Mouse (Mus musculus) neural tube, embryonic 13.5 days (tissue): ENCODE data around the gene Acvr2b. TPM values are rescaled to one million over a fixed set of nuclear protein-coding genes. Genes with fewer than 3 reads are reported as not detected.

Experiments
- ATAC-seq: fragments of 200-750 bp; cut with Nextera tagmentation; 2 replicates; pipeline ENCODE4 v1.8.0; 2017; ENCODE audit warnings: low read depth, mild to moderate bottlenecking, moderate TSS enrichment, moderate library complexity
- H3K27ac ChIP-seq: fragments of 300-500 bp; sonication (generic); replicated peaks from 2 replicates; pipeline ENCODE4 v1.5.1; 2015; ENCODE audit warnings: moderate library complexity, mild to moderate bottlenecking, inconsistent platforms
- H3K27me3 ChIP-seq: fragments of 300-500 bp; sonication (generic); 2 replicates; pipeline ENCODE4 v1.6.1; 2015; ENCODE audit warnings: mild to moderate bottlenecking, inconsistent platforms
- H3K36me3 ChIP-seq: fragments of 300-500 bp; sonication (generic); 2 replicates; pipeline ENCODE4 v1.6.1; 2015; ENCODE audit warnings: mild to moderate bottlenecking, inconsistent platforms
- H3K4me1 ChIP-seq: fragments of 300-500 bp; sonication (generic); replicated peaks from 2 replicates; pipeline ENCODE4 v1.6.1; 2015; ENCODE audit warnings: inconsistent platforms
- H3K4me2 ChIP-seq: fragments of 300-500 bp; sonication (generic); 2 replicates; pipeline ENCODE4 v1.6.1; 2015; ENCODE audit warnings: inconsistent platforms, mild to moderate bottlenecking, moderate library complexity
- H3K4me3 ChIP-seq: fragments of 300-500 bp; sonication (generic); 2 replicates; pipeline ENCODE4 v1.5.1; 2015; ENCODE audit warnings: mild to moderate bottlenecking, inconsistent platforms
- H3K9ac ChIP-seq: fragments of 300-500 bp; sonication (generic); 2 replicates; pipeline ENCODE4 v1.6.1; 2015; ENCODE audit warnings: moderate library complexity, mild to moderate bottlenecking, inconsistent platforms
- H3K9me3 ChIP-seq: fragments of 300-500 bp; sonication (generic); 2 replicates; pipeline ENCODE4 v1.6.1; 2016; ENCODE audit warnings: inconsistent platforms
- WGBS: fragments of 180-500 bp; shearing (Covaris S2); methylation state at CpG from one replicate; pipeline ENCODE4 v1.1.7; 2015; 5-methylcytosine and 5-hydroxymethylcytosine counted together
- polyA plus RNA-seq: library from polyadenylated mRNA; unstranded; fragments of >200 nt; fragmentation: Nextera tagmentation; extraction: Ambion mirVana; gene quantifications from 2 replicates; pipeline ENCODE4 v1.2.1, GENCODE M21; 2015

The Acvr2b gene
- polyA plus RNA-seq, 1 experiment from 2014 or later = 53.7 TPM

DNA sequence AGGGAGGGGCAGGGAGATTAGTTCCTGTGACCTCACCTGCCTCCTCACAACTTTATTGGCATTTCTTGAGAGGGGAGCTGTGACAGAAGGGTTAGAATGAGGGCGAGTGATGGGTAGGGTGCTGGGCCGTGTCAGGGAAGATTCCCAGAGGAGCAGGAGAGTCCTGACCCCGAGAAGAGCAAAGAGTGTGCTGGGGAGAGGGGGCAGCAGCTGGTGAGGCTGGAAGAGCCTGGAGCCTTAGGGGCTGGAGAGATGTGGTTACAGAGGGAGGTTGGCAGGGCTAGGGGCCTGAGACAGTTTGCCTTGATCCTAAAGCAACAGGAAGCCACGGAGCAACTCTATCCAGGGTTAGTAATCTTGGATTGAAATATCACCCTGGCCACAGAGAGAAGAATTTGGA, 79.7 kb downstream of the Acvr2b start:
- no peaks in the 10 kb centered on the region for H3K36me3 ChIP-seq
- no peak for ATAC-seq
- peaks cover 39% of the 10 kb centered on the region for H3K4me1 ChIP-seq
- no peaks in the 10 kb centered on the region for H3K27me3 ChIP-seq
- H3K27ac ChIP-seq = no peak overlapping the region
- H3K9me3 ChIP-seq = no peaks in the 10 kb centered on the region
- WGBS = 78% methylated on average over 4 of the region's 4 CpGs
- no peak overlapping the region for H3K4me2 ChIP-seq
- no peak overlapping the region for H3K9ac ChIP-seq
- H3K4me3 ChIP-seq = no peak overlapping the region

DNA sequence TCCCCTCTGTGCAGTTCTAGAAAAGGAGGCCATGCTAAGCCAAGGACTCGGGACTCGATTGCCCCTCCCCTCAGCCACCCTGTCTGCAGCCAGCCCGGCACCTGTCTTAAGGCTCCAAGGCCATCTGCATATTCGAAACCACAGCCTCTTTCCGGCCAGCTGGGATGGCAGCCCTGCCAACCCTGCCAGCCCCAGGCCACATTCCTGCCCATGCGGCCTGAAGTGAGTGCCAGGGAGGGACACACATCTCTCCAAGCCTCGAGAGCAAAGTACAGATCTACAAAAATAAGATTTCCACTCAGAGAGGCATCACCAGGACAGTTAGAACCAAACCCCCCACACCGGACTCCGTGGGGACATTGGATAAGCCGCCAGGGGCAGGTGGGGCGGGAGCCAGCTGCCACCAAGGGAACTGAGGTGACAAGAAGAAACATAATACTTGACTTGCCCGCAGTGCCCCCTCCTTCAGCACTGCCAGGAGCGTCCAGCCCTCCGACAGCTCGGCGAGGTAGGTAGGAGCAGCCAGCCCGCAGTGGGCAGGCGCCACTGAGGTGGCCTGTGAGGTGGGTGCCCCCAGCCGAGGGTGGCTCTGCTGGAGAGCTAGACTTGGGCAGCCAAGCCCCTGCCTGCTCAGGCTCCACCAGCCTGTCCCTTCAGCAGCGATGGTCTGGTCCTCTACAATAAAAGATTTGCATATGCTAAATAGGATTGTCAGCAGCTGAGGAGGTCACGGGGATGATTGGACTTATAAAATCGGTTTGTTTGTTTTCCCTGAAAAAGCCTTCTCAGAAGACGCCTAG, 81.8 kb downstream of the Acvr2b start:
- Histone ChIP-seq H3K27me3 (no peaks in the 10 kb centered on the region), H3K36me3 (no peaks in the 10 kb centered on the region), H3K27ac (no peak overlapping the region), H3K9ac (peak overlapping the region; percentile 1; the same call in 1 of the 2 replicates), H3K4me1 (peaks cover 25% of the 10 kb centered on the region), H3K4me2 (no peak overlapping the region), H3K9me3 (no peaks in the 10 kb centered on the region), H3K4me3 (no peak overlapping the region)
- ATAC-seq = peak; percentile 29; the same call in 1 of the 2 replicates
- 37% methylated on average over 23 of the region's 23 CpGs for WGBS

DNA sequence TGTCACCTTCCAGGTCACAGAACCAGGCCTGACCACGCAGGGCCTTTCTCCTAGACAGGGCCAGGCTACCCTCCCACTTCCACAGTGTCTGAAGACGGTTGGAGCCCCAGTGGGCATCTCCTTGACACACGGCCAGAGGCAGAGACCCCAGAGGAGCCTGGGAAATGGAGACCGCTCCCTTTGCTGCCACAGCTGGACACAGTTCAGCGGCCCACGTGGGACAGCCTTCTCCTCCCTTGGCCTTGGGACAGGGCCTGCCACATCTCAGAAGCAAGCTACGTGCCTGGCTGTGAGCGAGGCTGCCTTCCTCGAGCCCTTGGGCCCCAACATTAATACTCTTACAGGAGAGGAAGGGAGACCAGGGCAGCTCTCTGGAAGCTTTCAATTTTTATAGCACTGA, 82.5 kb downstream of the Acvr2b start:
- 0 out of 2 replicates have a peak overlapping the region, but pooled peaks have one; percentile 1 for H3K9ac ChIP-seq
- no peak for ATAC-seq
- no peak overlapping the region for H3K4me3 ChIP-seq
- no peaks in the 10 kb centered on the region for H3K36me3 ChIP-seq
- peaks cover 18% of the 10 kb centered on the region for H3K4me1 ChIP-seq
- H3K27ac ChIP-seq = no peak overlapping the region
- no peak overlapping the region for H3K4me2 ChIP-seq
- H3K27me3 ChIP-seq = no peaks in the 10 kb centered on the region
- H3K9me3 ChIP-seq = no peaks in the 10 kb centered on the region
- 53% methylated on average over 9 of the region's 9 CpGs for WGBS

Other genes starting within 250 kb of the Acvr2b start
- 2.0 and 3.0 TPM in 2 replicates for gene Acaa1b, start 245.0 kb upstream of the Acvr2b start, polyA plus RNA-seq
- not detected in 2 replicates for gene Gm47289, start 243.0 kb upstream of the Acvr2b start, polyA plus RNA-seq
- gene Slc22a13, start 193.0 kb upstream of the Acvr2b start, polyA plus RNA-seq = not detected in 2 replicates
- 12.3 and 12.9 TPM in 2 replicates for gene Oxsr1, start 79.7 kb upstream of the Acvr2b start, polyA plus RNA-seq
- gene Acaa1a, start 62.4 kb upstream of the Acvr2b start, polyA plus RNA-seq = 98.3 and 106 TPM in 2 replicates
- 6.6 and 6.9 TPM in 2 replicates for gene Myd88, start 60.7 kb upstream of the Acvr2b start, polyA plus RNA-seq
- gene Xylb, start 44.7 kb upstream of the Acvr2b start, polyA plus RNA-seq = 2.4 and 2.6 TPM in 2 replicates
- not detected in 2 replicates for gene Slc22a14, start 36.6 kb upstream of the Acvr2b start, polyA plus RNA-seq
- gene Exog, start 42.8 kb downstream of the Acvr2b start, polyA plus RNA-seq = 45.4 and 47.2 TPM in 2 replicates
- 0.95 and 1.1 TPM in 2 replicates for gene Scn5a, start 176.9 kb downstream of the Acvr2b start, polyA plus RNA-seq